Mouse (Mus musculus): ENCODE measurements around the gene Zfp598. TPM values are rescaled to one million over a fixed set of nuclear protein-coding genes. Genes with fewer than 3 reads are reported as not detected.

The Zfp598 gene
- 15.1 and 15.8 TPM in 2 replicates for polyA plus RNA-seq (2015; fragmentation: Nextera tagmentation; extraction: Ambion mirVana)

DNA sequence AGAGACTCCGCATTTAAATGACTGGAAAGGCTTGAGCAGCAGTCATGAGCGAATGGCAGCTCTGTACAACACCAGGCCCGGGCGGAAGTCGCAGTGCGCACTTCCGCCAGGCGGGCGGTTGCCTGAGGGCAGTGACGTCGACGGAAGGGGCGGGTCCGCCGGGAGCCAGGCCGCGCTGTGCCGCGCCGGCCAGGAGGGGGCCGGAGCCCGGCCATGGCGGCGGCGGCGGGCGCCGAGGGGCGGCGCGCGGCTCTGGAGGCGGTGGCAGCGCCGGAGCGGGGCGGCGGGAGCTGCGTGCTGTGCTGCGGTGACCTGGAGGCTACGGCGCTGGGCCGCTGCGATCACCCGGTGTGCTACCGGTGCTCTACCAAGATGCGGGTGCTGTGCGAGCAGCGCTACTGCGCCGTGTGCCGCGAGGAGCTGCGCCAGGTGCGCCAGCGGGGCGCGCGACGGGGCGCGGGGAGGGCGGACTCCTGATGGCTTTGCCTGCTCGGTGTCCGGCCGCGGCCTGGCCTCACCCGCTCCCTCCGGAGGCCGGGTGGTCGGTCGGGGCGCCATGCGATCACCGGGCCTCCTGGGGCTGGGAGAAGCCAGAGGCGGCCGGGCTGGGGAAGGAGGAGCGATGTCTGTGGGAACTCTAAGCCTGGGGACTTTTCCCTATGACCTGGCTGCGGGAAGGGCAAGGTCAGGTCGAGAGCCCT, at the start of gene Zfp598:
Gene Zfp598 (plus strand): TSS at position 143 of the 701 bp plus-strand sequence.
- WGBS, result under 1% methylated on average over 67 of the region's 80 CpGs
- H3K4me3 ChIP-seq, result peak within 1 kb of the TSS; percentile 87
- peaks cover 46% of the 10 kb centered on the region for H3K4me1 ChIP-seq
- ATAC-seq (ENCODE audit: extremely low read depth, insufficient number of reproducible peaks, low FRiP score, low TSS enrichment), result peak; percentile 97
- H3K36me3 ChIP-seq, result peaks cover 3% of the 10 kb centered on the region; the same call in 1 of the 2 replicates
- H3K9me3 ChIP-seq, result no peaks in the 10 kb centered on the region
- peak within 1 kb of the TSS; percentile 98 for H3K9ac ChIP-seq
- H3K4me2 ChIP-seq, result peak within 1 kb of the TSS; percentile 85
- H3K27ac ChIP-seq (replicated peaks), result peak within 1 kb of the TSS; percentile 85
- 0 out of 2 replicates have a peak, but pooled peaks cover 8% of the 10 kb centered on the region for H3K27me3 ChIP-seq (replicated peaks)

DNA sequence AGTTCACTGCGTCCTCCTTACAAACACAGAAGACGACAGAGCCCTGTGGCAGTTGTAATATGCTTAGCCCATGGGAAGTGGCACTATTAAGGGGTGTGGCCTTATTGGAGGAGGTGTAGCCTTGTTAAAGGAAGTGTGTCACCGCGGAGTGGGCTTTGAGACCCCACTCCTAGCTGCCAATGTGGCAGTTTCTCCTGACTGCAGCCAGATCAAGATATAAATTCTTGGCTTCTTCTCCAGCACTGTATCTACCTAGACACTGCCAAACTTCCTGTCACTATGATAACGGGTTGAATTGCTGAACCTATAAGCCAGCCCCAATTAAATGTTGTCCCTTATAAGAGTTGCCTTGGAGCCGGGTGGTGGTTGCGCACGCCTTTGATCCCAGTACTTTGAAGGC, 44.0 kb upstream of the Zfp598 start:
- H3K27ac ChIP-seq (replicated peaks), result no peak overlapping the region
- H3K4me1 ChIP-seq, result peaks cover 4% of the 10 kb centered on the region
- 91% methylated on average over 8 of the region's 8 CpGs for WGBS
- H3K9me3 ChIP-seq, result no peaks in the 10 kb centered on the region
- no peak overlapping the region for H3K4me3 ChIP-seq
- no peaks in the 10 kb centered on the region for H3K27me3 ChIP-seq (replicated peaks)
- peaks cover 99% of the 10 kb centered on the region for H3K36me3 ChIP-seq
- no peak overlapping the region for H3K9ac ChIP-seq
- no peak for ATAC-seq (ENCODE audit: extremely low read depth, insufficient number of reproducible peaks, low FRiP score, low TSS enrichment)
- H3K4me2 ChIP-seq, result no peak overlapping the region

DNA sequence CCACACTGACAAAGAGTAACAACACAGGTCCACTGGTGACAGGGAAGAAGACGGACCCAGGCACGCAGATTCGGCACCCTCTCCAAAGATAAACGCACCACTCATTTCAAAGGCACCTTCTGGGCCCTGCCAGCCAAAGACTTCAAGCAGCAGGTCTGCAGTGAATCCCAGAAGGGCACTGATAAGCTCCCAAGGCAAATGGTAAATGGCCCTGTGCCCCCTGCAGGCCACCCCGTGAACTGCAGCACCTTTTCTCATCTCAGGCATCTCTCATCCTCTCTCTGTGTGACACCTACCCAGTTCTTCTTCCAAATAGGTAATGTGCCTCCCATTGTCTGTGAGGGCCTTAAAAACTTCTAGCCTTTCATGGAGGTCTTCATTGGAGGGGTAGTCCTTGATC, 40.8 kb upstream of the Zfp598 start:
- ATAC-seq (ENCODE audit: extremely low read depth, insufficient number of reproducible peaks, low FRiP score, low TSS enrichment), result no peak
- H3K27me3 ChIP-seq (replicated peaks), result no peaks in the 10 kb centered on the region
- WGBS, result 18% methylated on average over 5 of the region's 5 CpGs
- peaks cover 75% of the 10 kb centered on the region for H3K36me3 ChIP-seq
- no peak overlapping the region for H3K4me3 ChIP-seq
- H3K4me2 ChIP-seq, result no peak overlapping the region
- peaks cover 21% of the 10 kb centered on the region for H3K4me1 ChIP-seq
- no peak overlapping the region for H3K27ac ChIP-seq (replicated peaks)
- no peaks in the 10 kb centered on the region for H3K9me3 ChIP-seq
- no peak overlapping the region for H3K9ac ChIP-seq

DNA sequence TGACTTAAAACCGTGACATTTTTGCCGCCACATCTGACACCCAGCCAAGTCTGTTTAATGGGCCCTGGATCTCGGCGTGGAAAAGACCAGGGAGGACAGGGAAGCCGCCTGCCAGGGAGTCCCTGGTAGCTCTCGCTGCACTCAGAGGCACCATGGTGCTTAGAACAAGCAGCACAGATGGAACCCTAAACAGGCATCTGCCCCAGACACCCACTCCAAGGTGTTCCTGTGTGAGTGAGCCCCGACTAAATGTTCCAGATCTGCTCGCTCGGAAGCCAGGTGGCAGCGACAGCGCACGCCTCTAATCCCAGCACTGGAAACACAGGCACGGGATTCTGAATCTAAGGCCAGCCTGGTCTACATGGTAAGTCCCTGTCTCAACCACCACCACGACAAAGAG, 39.4 kb upstream of the Zfp598 start:
- no peak overlapping the region for H3K27ac ChIP-seq (replicated peaks)
- 84% methylated on average over 14 of the region's 14 CpGs for WGBS
- peaks cover 30% of the 10 kb centered on the region for H3K4me1 ChIP-seq
- H3K4me3 ChIP-seq, result no peak overlapping the region
- no peaks in the 10 kb centered on the region for H3K9me3 ChIP-seq
- H3K4me2 ChIP-seq, result no peak overlapping the region
- no peak for ATAC-seq (ENCODE audit: extremely low read depth, insufficient number of reproducible peaks, low FRiP score, low TSS enrichment)
- peaks cover 61% of the 10 kb centered on the region for H3K36me3 ChIP-seq
- H3K9ac ChIP-seq, result no peak overlapping the region
- peaks cover 12% of the 10 kb centered on the region for H3K27me3 ChIP-seq (replicated peaks)

DNA sequence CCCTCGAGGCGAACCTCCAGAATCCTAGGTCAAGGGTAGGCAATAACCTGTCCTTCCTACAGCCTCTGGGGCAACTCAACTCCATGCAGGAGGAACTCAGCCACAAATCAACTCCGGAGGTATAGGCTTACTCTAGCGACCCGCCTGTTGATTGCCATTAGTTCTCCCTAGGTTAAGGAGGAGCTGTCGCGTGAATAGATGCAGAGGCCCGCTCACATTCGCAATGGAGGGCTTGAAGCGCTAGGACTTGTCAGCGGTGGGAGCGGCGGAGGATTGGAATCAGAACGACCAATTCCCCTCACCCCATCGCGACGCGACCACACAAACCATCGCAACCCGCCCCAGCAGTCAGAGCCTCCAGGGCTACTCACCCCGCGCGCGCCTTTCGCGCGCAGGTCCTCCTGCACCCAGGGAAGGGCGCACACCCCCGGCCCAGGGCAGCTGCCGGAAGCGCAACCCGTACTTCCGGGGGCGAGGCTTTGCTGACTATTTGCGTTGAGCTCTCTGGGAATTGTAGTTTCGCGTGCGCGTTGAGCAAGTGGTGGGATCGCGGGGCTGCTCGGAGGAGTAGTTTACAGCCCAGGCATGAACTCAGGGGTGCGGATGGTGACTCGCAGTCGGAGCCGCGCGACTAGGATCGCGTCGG, 37.2 kb upstream of the Zfp598 start, which contains the start of the genes Tsc2 and Nthl1:
Gene Tsc2 (minus strand): TSS at position 464 of the 646 bp plus-strand sequence.
Gene Nthl1 (plus strand): TSS at position 514 of the 646 bp plus-strand sequence.
- 1% methylated on average over 51 of the region's 51 CpGs for WGBS
- Histone ChIP-seq H3K4me1 (peaks cover 46% of the 10 kb centered on the region), H3K4me2 (peak within 1 kb of the TSS; percentile 96), H3K36me3 (peaks cover 38% of the 10 kb centered on the region), H3K4me3 (peak within 1 kb of the TSS; percentile 68), H3K9ac (peak within 1 kb of the TSS; percentile 86), H3K27ac (replicated peaks) (peak within 1 kb of the TSS; percentile 92), H3K9me3 (no peaks in the 10 kb centered on the region), H3K27me3 (replicated peaks) (peaks cover 27% of the 10 kb centered on the region)
- ATAC-seq (ENCODE audit: extremely low read depth, insufficient number of reproducible peaks, low FRiP score, low TSS enrichment), result 0 out of 2 replicates have a peak, but pooled peaks have one; percentile 32

DNA sequence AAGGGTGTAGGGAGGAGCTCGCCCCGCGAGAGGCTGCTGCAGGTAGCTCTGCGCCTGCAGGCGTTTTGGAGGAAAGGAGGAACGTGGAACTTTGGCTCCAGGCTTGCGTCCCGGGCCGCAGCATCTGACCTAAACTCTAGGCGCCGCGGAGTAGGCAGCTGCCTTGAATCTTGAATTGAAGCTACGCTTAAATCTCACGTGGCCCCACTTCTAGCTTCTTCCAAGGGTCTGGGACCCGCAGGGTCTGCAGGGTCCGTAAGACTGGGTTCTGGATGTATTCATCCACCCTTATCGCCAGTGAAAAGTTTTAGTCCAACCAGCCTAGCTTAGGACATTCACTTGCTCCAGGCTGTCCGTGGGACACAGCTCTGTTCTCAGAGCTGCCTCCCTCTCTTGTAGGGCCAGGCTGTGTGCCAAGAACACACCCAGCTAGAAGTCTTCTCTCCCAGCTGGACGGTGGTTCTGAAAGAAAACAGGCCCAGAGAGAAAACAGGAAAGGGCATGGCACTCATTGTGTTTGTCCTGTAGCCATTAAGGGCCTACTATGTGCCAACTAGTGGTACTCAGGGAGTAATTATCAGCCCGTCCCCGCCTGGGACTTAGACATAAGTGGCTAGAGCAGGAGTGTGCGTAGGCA, 36.6 kb upstream of the Zfp598 start:
- no peak for ATAC-seq (ENCODE audit: extremely low read depth, insufficient number of reproducible peaks, low FRiP score, low TSS enrichment)
- WGBS, result 9% methylated on average over 22 of the region's 22 CpGs
- H3K27me3 ChIP-seq (replicated peaks), result peaks cover 32% of the 10 kb centered on the region

DNA sequence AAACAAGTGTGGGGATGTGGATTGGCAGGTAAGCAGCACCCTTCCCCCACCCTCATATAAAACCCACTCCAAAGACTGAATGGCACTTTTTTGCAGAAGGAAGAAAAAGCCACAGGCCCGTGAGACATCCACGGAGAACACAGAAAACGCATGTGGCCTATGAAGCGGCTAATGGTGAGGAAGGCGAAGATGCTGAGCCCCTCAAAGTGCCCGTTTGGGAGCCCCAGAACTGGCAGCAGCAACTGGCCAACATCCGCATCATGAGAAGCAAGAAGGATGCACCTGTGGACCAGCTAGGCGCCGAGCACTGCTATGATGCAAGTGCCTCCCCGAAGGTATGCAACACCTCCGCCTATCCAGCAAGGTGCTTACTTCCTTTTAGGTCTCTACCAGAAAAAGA, 35.7 kb upstream of the Zfp598 start:
- H3K36me3 ChIP-seq, result peaks cover 32% of the 10 kb centered on the region
- H3K9ac ChIP-seq, result peak overlapping the region; percentile 86
- H3K4me2 ChIP-seq, result peak overlapping the region; percentile 96; the same call in 1 of the 2 replicates
- H3K4me1 ChIP-seq, result peaks cover 49% of the 10 kb centered on the region
- no peaks in the 10 kb centered on the region for H3K9me3 ChIP-seq
- H3K27me3 ChIP-seq (replicated peaks), result peaks cover 41% of the 10 kb centered on the region
- no peak overlapping the region for H3K4me3 ChIP-seq
- H3K27ac ChIP-seq (replicated peaks), result peak overlapping the region; percentile 92
- ATAC-seq (ENCODE audit: extremely low read depth, insufficient number of reproducible peaks, low FRiP score, low TSS enrichment), result no peak
- WGBS, result 90% methylated on average over 11 of the region's 11 CpGs

More for the DNA sequence above, 36.6 kb upstream of the Zfp598 start:
- peak overlapping the region; percentile 96 for H3K4me2 ChIP-seq
- H3K4me3 ChIP-seq, result peak overlapping the region; percentile 68
- peaks cover 32% of the 10 kb centered on the region for H3K36me3 ChIP-seq
- peaks cover 49% of the 10 kb centered on the region for H3K4me1 ChIP-seq
- peak overlapping the region; percentile 86 for H3K9ac ChIP-seq
- no peaks in the 10 kb centered on the region for H3K9me3 ChIP-seq
- peak overlapping the region; percentile 92 for H3K27ac ChIP-seq (replicated peaks)

DNA sequence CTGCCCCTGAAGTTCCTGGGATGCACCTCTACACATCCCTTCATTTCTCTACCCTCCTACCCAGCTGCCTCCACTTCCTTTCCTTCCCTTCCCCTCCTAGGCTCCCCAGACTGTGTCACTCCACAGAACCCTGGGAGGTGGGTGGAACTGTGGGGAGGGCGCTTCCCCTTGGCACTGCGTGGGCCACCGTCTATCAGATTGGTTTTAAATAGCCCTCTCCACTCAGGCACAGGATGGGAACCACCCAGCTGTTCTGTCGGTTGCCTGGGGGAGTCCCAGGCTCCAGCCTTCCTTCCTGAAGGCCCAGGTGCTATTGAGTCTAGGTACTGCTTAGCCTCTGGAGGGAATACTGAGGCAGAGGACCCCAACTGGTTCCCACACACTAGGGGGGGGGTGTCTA, 34.5 kb upstream of the Zfp598 start:
- H3K4me3 ChIP-seq, result no peak overlapping the region
- peaks cover 60% of the 10 kb centered on the region for H3K4me1 ChIP-seq
- H3K27me3 ChIP-seq (replicated peaks), result peaks cover 50% of the 10 kb centered on the region
- no peak overlapping the region for H3K27ac ChIP-seq (replicated peaks)
- peaks cover 30% of the 10 kb centered on the region for H3K36me3 ChIP-seq
- no peaks in the 10 kb centered on the region for H3K9me3 ChIP-seq
- no peak overlapping the region for H3K4me2 ChIP-seq
- no peak for ATAC-seq (ENCODE audit: extremely low read depth, insufficient number of reproducible peaks, low FRiP score, low TSS enrichment)
- H3K9ac ChIP-seq, result no peak overlapping the region
- 45% methylated on average over 4 of the region's 4 CpGs for WGBS

DNA sequence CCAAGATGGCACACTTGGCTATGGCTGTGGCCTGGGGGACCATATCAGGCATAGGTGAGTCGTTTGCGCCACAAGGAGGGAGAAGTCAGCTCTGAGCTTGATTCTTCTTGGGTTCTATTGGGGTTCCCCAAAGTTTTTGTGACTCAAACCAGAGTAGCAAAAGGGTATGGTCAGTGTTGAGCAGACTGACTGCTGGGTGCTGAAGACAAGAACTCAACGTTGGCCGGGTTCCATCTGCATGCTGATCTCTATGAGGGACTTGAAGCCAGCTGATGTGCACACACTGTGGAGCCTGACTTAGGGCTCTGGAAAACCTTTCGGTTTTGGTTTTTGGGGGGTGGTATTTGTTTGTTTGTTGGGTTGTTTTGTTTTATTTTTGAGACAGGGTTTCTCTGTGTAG, 33.8 kb upstream of the Zfp598 start:
- no peak overlapping the region for H3K9ac ChIP-seq
- H3K27me3 ChIP-seq (replicated peaks), result peaks cover 50% of the 10 kb centered on the region
- no peak overlapping the region for H3K4me3 ChIP-seq
- 86% methylated on average over 5 of the region's 5 CpGs for WGBS
- H3K27ac ChIP-seq (replicated peaks), result no peak overlapping the region
- peaks cover 64% of the 10 kb centered on the region for H3K4me1 ChIP-seq
- H3K9me3 ChIP-seq, result no peaks in the 10 kb centered on the region
- H3K36me3 ChIP-seq, result peaks cover 30% of the 10 kb centered on the region
- no peak for ATAC-seq (ENCODE audit: extremely low read depth, insufficient number of reproducible peaks, low FRiP score, low TSS enrichment)
- H3K4me2 ChIP-seq, result no peak overlapping the region

DNA sequence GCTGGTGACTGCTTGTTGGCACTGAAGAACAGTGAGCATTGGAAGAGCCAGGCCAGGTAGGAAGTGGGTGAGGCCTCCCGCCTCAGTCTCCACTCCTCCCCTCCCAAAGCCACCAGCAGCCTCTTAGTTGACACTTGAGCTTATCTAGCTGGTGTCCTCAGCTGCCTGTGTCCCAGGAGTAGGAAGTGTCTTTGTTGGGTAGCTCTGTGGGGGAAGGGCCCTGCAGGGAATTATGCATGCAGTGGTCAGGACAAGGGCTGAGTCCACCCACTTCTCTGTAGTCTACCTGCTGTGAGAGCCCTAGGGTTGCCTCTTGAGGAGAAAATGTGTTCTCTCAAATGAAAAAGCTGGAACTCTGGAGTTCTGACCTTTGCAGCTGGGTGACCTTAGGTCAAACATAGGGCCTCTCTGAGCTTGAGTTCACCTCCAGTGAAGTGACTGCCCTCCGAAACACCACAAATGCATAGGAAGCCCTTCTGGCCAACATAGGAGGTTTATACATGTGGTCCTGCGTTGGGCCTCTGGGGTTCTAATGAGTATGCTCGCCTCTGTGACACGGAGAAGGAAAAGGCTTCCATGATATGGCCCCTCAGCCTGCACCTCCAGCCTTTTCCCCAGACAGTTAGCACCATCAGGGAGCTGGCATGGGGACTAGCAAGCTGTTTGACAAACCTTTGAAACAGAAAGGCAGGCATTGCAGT, 32.6 kb upstream of the Zfp598 start:
- H3K27ac ChIP-seq (replicated peaks), result no peak overlapping the region
- no peaks in the 10 kb centered on the region for H3K9me3 ChIP-seq
- peaks cover 59% of the 10 kb centered on the region for H3K27me3 ChIP-seq (replicated peaks)
- H3K4me2 ChIP-seq, result no peak overlapping the region
- H3K9ac ChIP-seq, result 0 out of 2 replicates have a peak overlapping the region, but pooled peaks have one; percentile 14
- peaks cover 34% of the 10 kb centered on the region for H3K36me3 ChIP-seq
- peaks cover 59% of the 10 kb centered on the region for H3K4me1 ChIP-seq
- no peak overlapping the region for H3K4me3 ChIP-seq
- no peak for ATAC-seq (ENCODE audit: extremely low read depth, insufficient number of reproducible peaks, low FRiP score, low TSS enrichment)
- 56% methylated on average over 5 of the region's 5 CpGs for WGBS

DNA sequence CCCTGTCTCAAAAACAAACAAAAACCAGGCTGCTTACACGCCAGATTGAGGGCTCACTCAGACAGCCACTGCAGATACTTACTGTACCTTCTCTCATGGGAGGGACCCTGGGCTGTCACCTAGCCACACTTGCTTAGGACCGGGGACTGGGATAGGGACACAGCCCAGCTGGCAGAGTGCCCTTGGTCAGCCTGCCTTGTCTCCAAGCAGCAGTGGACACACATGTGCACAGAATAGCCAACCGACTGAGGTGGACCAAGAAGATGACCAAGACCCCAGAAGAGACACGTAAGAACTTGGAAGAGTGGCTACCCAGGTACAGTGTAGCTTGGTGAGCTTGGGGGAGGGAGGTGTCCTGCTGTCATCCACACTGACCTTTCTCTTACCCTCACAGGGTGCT, 31.3 kb upstream of the Zfp598 start:
- Histone ChIP-seq H3K9ac (no peak overlapping the region), H3K9me3 (no peaks in the 10 kb centered on the region), H3K36me3 (peaks cover 46% of the 10 kb centered on the region), H3K4me3 (no peak overlapping the region), H3K4me1 (peaks cover 52% of the 10 kb centered on the region), H3K27me3 (replicated peaks) (peaks cover 72% of the 10 kb centered on the region), H3K4me2 (no peak overlapping the region), H3K27ac (replicated peaks) (peak overlapping the region; percentile 68)
- ATAC-seq (ENCODE audit: extremely low read depth, insufficient number of reproducible peaks, low FRiP score, low TSS enrichment), result no peak
- WGBS, result 74% methylated on average over 4 of the region's 4 CpGs
